Mouse (Mus musculus) midbrain, embryonic 13.5 days (tissue): ENCODE data around the gene Commd8. TPM values are rescaled to one million over a fixed set of nuclear protein-coding genes. Genes with fewer than 3 reads are reported as not detected.

ENCODE experiments used
- ATAC-seq: fragments of 200-750 bp; cut with Nextera tagmentation; 2 replicates; pipeline ENCODE4 v1.8.0; 2017; ENCODE audit warnings: mild to moderate bottlenecking, moderate TSS enrichment, moderate library complexity
- H3K27ac ChIP-seq: fragments of 300-500 bp; sonication (generic); 2 replicates; pipeline ENCODE4 v1.5.1; 2015; ENCODE audit warnings: inconsistent platforms, mild to moderate bottlenecking, moderate library complexity
- H3K27me3 ChIP-seq: fragments of 300-500 bp; sonication (generic); 2 replicates; pipeline ENCODE4 v1.6.1; 2015; ENCODE audit warnings: mild to moderate bottlenecking, inconsistent platforms
- H3K36me3 ChIP-seq: fragments of 300-500 bp; sonication (generic); 2 replicates; pipeline ENCODE4 v1.6.1; 2015; ENCODE audit warnings: mild to moderate bottlenecking, inconsistent platforms
- H3K4me1 ChIP-seq: fragments of 300-500 bp; sonication (generic); replicated peaks from 2 replicates; pipeline ENCODE4 v1.6.1; 2015; ENCODE audit warnings: inconsistent platforms
- H3K4me2 ChIP-seq: fragments of 300-500 bp; sonication (generic); replicated peaks from 2 replicates; pipeline ENCODE4 v1.6.1; 2015; ENCODE audit warnings: moderate library complexity, mild to moderate bottlenecking, inconsistent platforms
- H3K4me3 ChIP-seq: fragments of 300-500 bp; sonication (generic); replicated peaks from 2 replicates; pipeline ENCODE4 v1.5.1; 2015; ENCODE audit warnings: mild to moderate bottlenecking, inconsistent platforms
- H3K9ac ChIP-seq: fragments of 300-500 bp; sonication (generic); replicated peaks from 2 replicates; pipeline ENCODE4 v1.6.1; 2015; ENCODE audit warnings: mild to moderate bottlenecking, inconsistent platforms
- H3K9me3 ChIP-seq: fragments of 300-500 bp; sonication (generic); 2 replicates; pipeline ENCODE4 v1.6.1; 2016; ENCODE audit warnings: mild to moderate bottlenecking, inconsistent platforms
- WGBS: fragments of 180-500 bp; shearing (Covaris S2); methylation state at CpG from one replicate; pipeline ENCODE4 v1.1.7; 2015; 5-methylcytosine and 5-hydroxymethylcytosine counted together
- polyA plus RNA-seq: library from polyadenylated mRNA; unstranded; fragments of >200 nt; fragmentation: Nextera tagmentation; extraction: Ambion mirVana; gene quantifications from 2 replicates; pipeline ENCODE4 v1.2.1, GENCODE M21; 2015

Commd8 gene
- polyA plus RNA-seq, 1 experiment from 2014 or later: 147 TPM

GRCm38 (mm10) chr5:72122414-72123037 lies 45.5 kb downstream of the Commd8 start:
- Histone ChIP-seq H3K36me3 (no peaks in the 10 kb centered on the region), H3K4me1 (no peaks in the 10 kb centered on the region)
- ATAC-seq: no peak

More at GRCm38 (mm10) chr5:72122414-72123037, 45.5 kb downstream of the Commd8 start:
- Histone ChIP-seq H3K4me3 (no peak overlapping the region), H3K27ac (no peak overlapping the region), H3K9me3 (no peaks in the 10 kb centered on the region), H3K27me3 (no peaks in the 10 kb centered on the region), H3K9ac (no peak overlapping the region), H3K4me2 (no peak overlapping the region)
- WGBS: 93% methylated on average over 6 of the region's 6 CpGs
